Mouse (Mus musculus) layer of hippocampus, adult 18-20 months (tissue): ENCODE measurements at regions not wholly inside any gene's neighbourhood (a gene's known extent, or its start where the extent isn't known, plus 50 kb on each side); places are given as distances from the start of the nearest gene placed in this dataset.

Source experiments
- DNase-seq, 2 experiments: peaks; one replicate each; pipeline ENCODE4 v3.0.0; 2022; ENCODE audit warnings: low spot score in 2 of 2

DNA sequence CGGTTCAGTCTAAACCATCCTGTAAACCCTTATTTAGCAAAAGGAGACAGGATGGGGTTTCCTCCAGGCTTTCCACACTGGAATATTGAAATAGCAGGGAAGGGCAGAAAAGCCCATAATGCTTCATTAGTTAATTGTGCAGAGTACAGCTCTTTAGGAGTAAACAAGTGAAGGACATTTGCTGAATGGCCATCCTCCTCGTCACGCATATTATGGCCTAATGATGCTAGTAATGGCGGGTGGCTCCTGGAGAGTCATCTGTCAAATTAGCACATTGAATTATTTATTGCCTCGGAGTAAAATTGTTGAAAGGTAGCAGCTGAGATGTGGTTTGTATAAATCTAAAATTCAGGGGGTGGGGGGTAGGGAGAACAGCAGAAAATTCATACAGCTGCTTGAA is 575.1 kb upstream of the Itga1 start:
- DNase-seq = no peak

DNA sequence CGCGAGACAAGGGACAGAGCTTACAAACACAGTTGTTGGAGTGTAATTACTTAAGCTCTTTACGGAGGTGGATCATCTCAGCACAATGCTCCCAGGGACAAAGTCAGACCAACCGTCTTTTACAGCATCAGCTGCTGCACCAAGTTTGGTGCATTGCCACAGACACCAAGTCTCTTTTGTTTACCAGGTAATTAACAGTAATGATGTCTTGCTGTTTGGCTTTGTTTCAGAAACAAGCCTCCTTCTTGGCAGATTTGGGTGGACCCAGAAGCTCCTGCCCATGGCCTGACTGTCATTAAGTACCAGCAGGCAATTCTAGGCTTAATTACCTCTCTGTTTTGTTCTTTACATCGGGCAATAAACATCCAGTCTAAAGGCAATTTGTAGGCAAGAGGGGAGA is 572.0 kb upstream of the Itga1 start:
- DNase-seq = no peak

DNA sequence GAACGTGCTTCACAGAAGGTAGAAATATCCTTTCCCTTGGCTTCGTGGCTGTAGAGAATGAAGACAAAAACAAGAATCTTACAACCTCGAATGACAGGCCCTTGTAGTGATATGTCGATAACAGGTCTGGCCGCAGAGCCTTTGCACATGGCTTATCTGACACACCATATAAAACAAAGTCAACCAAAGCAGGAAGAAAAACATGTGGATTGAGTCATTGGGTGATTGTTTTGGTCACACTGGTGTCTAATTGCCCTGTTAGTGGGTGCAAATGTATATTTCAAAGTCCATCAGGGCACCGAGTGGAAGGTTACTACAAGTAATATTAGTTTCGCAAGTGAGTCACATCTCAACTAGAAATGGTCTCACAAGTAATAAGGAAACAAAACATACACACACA is 569.9 kb upstream of the Itga1 start:
- DNase-seq = no peak

DNA sequence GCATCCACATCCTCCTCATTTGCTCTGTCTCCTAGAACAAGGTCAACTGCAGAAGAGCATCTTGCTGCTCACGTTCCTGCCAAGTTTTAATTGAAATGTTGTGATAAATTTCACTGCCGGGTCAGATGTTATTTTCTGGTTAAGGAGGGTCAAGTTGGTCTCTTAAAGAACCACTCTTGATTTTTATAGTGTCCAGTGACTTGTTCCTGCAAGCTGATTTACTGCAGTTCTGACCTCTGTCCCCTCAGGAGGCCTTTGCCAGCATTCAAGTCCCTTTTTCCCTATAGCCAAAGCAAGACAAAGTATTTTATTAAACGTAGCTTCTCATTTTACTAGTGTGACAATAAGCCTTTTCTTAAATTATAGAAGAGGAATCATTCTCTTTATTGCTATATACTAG is 567.8 kb upstream of the Itga1 start:
- no peak for DNase-seq

DNA sequence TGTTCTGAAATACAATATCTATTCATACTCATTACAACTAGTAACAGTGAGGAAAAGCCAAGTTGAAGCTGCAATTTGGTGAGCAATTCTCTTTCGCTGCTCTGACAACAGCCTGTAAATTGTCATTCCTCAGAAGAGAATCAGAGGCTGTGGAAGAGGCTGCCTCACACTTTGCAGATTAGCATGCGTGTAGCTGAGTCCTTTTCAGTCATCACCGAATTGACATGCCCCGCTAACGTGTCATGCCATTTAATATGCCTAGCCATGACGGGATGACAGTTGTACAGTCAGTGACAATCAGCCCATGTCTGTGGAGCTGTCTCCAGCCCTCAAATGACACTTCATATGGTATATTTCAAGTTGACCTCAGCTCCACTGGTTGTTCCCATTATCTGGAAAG is 553.4 kb upstream of the Itga1 start:
- DNase-seq = no peak

GRCm38 (mm10) chr13:115652935-115653334 is 551.2 kb upstream of the Itga1 start:
- DNase-seq = no peak

GRCm38 (mm10) chr13:115652352-115652751 is 550.6 kb upstream of the Itga1 start:
- no peak for DNase-seq

DNA sequence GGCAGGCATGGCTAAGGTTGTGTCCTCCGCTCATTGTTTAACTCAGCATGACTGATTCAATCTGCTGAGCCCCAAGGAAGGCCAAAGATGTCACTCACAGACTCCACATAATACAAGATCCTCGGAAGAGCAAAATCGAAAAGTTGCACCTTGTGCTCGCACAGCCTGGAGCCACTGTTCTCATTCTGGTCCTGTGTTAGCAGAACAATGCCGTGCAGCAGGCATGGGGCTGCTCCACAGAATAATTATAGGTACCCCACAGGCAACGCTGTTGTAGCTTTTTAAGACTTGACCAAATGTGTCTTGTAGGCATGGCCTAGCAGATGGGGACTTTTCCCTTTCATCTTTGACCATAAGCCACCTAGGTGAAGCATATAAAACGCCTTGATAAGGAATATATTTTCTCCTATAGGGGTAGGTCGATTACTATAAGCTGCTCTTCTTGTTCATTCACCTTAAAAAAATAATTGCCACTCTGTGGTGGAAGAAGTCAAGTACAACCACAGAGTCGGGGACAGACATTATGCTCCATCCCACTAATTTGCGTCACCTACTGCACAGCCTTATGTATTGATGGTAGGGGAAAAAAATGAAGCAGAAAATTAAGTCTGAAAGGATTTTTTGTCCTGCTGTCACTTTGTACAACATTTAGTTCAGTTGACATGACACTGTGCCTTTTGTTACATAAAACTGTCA is 529.8 kb upstream of the Itga1 start:
- no peak for DNase-seq

DNA sequence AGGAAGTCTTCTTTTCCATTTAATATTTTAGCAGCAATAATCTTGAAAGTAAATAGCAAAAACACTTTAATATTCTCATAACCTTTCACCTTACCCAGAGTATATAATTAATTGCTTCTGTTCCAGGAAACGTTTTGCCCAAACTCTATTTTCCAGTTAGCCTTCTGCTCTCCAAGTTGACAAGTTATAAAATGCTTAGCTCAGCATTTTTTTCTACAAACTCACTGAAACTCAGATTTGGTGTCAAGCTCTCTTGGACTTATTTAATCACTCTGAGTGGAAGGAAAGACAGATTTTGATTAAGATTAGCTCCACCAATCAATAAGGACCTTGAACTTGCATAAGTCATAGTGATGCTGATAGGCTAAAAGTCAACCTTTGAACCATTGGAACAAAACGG is 528.8 kb upstream of the Itga1 start:
- DNase-seq = no peak

- DNase-seq = no peak
Measured at GRCm38 (mm10) chr13:115613174-115613573, 511.4 kb upstream of the Itga1 start.

DNA sequence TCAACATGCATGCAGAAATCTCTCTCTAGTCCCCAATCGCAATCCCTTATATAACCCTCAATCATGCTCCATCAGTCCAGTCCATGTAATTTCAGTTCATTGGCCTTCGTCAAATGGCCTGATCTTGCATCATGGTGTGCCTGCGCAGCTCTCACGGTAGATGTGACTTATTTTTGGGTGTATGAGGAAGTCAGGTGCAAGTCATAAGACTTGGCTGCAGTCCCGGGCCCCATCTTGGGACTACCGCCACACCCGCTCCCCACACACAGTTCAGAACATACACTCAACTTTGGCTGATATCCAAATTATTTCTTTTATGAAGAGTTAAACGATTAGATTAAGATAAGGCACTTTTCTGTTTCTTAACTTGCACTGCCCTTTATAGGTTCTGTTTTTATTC is 504.7 kb upstream of the Itga1 start:
- DNase-seq = no peak

DNA sequence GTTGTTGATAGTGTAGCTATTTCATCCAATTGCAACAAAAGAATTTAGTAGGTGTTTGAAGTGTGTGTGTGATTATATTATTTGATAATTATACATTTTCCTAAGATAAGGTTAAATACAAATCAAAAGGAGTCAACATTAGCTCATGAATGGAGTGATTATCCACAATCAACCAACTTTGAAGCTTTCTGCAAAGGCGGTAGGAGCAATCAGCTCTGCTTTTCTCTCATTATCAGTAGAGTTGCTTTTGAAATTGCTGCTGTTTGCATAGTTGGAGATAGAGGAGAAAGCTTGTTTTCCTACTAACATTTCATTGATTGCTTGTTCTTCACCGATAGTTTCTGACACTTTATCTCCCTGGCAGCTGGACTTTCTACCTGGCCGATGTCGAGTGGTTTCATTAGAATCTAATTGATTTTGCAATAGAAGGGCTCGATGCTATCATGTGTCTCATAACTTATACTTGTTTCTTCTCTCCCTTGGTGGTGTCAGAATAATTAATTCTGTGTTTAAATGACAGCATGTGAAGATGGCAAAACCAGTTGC is 493.4 kb upstream of the Itga1 start:
- DNase-seq = no peak

- DNase-seq = no peak
Measured at GRCm38 (mm10) chr13:115575967-115576366, 474.2 kb upstream of the Itga1 start.

GRCm38 (mm10) chr13:115575052-115575891 is 473.5 kb upstream of the Itga1 start:
- no peak for DNase-seq

DNA sequence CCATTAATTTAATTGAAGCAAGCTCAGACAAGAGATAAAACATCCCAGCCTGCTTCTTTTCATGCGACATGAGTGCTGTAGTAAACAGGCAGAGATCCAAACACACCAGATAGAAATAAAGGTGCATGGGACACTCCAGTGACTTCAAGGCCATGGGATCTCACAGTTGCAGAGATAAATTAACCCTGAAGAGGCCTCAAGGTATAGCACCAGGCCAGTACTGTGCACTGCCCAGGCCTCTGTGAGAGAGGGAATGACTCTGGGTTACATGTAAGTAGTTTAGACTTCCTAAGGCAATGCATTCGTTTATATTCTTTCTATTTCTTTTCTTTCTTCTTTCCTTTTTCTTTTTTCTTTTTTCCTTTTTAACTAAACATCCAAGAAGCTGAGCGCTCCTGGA is 439.4 kb upstream of the Itga1 start:
- no peak for DNase-seq

- DNase-seq = no peak
Measured at GRCm38 (mm10) chr13:115535900-115536299, 434.1 kb upstream of the Itga1 start.

GRCm38 (mm10) chr13:115513914-115514313 is 412.1 kb upstream of the Itga1 start:
- no peak for DNase-seq

DNA sequence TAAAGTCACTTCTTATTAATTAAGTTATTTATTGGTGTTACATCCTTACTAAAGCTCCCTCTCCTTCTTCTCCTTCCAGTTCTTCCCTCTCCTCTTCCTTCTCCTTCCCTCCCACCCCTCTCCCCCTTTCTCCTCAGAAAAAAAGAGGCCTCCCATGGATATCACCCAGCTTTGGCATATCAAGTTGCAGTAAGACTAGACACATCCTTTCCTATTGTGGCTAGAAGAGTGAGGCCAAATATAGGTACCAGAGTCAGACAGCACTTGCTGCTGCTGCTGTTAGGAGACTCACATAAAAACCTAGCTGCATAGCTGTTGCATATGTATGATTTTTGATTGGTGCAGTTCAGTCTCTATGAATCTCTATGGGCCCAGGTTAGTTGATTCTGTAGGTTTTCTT is 410.4 kb upstream of the Itga1 start:
- no peak for DNase-seq

GRCm38 (mm10) chr13:115508646-115509045 is 406.9 kb upstream of the Itga1 start:
- DNase-seq = peak in 1 of 2 experiments; percentile 4

GRCm38 (mm10) chr13:115494399-115494798 is 392.6 kb upstream of the Itga1 start:
- no peak for DNase-seq

- DNase-seq = no peak
Measured at GRCm38 (mm10) chr13:115475861-115476260, 374.1 kb upstream of the Itga1 start.

GRCm38 (mm10) chr13:115465689-115466088 is 363.9 kb upstream of the Itga1 start:
- DNase-seq = no peak

GRCm38 (mm10) chr13:115451244-115451643 is 349.5 kb upstream of the Itga1 start:
- DNase-seq = no peak
